Mouse (Mus musculus) heart, adult 2 months (tissue): ENCODE measurements around the gene Sppl2b. TPM values are rescaled to one million over a fixed set of nuclear protein-coding genes. Genes with fewer than 3 reads are reported as not detected.
A peak's percentile ranks its signal among the peaks of the same experiment; 100 is the strongest.

Experiments used
- DNase-seq, 2 experiments: peaks; one replicate each; pipeline ENCODE4 v3.0.0; 2021
- H3K27ac ChIP-seq: fragments of 200-600 bp; 2 replicates; pipeline ENCODE4 v1.8.1; 2022
- H3K27me3 ChIP-seq: fragments of 200-500 bp; 2 replicates; pipeline ENCODE4 v1.6.1; 2012; ENCODE audit warnings: mild to moderate bottlenecking, low read length, inconsistent platforms, mixed read lengths; ENCODE audit not compliant: control insufficient read depth, insufficient read depth
- H3K36me3 ChIP-seq: fragments of 200-500 bp; 2 replicates; pipeline ENCODE4 v1.6.1; 2012; ENCODE audit warnings: low read length, inconsistent platforms; ENCODE audit not compliant: control insufficient read depth, insufficient read depth
- H3K4me1 ChIP-seq: fragments of 200-500 bp; 2 replicates; pipeline ENCODE4 v1.6.1; 2011; ENCODE audit warnings: low read length; ENCODE audit not compliant: control insufficient read depth, insufficient read depth
- H3K4me3 ChIP-seq: fragments of 200-600 bp; 2 replicates; pipeline ENCODE4 v1.8.1; 2022
- H3K79me2 ChIP-seq: fragments of 200-500 bp; replicated peaks from 2 replicates; pipeline ENCODE4 v1.6.1; 2012; ENCODE audit warnings: mild to moderate bottlenecking, inconsistent platforms, low read length, moderate library complexity, mixed read lengths; ENCODE audit not compliant: control insufficient read depth, insufficient read depth
- H3K9ac ChIP-seq: fragments of 200-500 bp; 2 replicates; pipeline ENCODE4 v1.6.1; 2012; ENCODE audit warnings: low read depth, mild to moderate bottlenecking, control low read depth, inconsistent platforms, low read length, mixed read lengths
- CTCF ChIP-seq: fragments of 200-600 bp; IDR thresholded peaks from 2 replicates; pipeline ENCODE4 v1.8.1; 2022; ENCODE audit warnings: antibody characterized with exemption, mild to moderate bottlenecking, moderate library complexity
- EP300 ChIP-seq: fragments of 200-500 bp; IDR thresholded peaks from 2 replicates; pipeline ENCODE4 v1.6.1; 2011; ENCODE audit warnings: low read depth, low read length, control low read depth; ENCODE audit not compliant: insufficient read depth
- POLR2A ChIP-seq: fragments of 200-500 bp; IDR thresholded peaks from 2 replicates; pipeline ENCODE4 v1.6.1; 2011; ENCODE audit warnings: mild to moderate bottlenecking, low read depth, low read length, control low read depth; ENCODE audit not compliant: insufficient read depth
- WGBS: fragments of 180-500 bp; shearing (Covaris S2); methylation state at CpG from one replicate; pipeline ENCODE4 v1.1.7; 2018; 5-methylcytosine and 5-hydroxymethylcytosine counted together
- intact Hi-C: fragments of 180-260 bp; cut with DNase I; formaldehyde crosslinking; loops from one replicate; pipeline ENCODE4 v1.15.1; 2025
- polyA plus RNA-seq: library from polyadenylated mRNA; depleted of rRNA; stranded (reverse); fragments of >200 nt; gene quantifications from 2 replicates; pipeline ENCODE4 v1.2.3, GENCODE M21; 2012
- total RNA-seq, 2 experiments: library from RNA; stranded (reverse); gene quantifications; 2 replicates each; pipeline ENCODE4 v1.2.3; 2021

Sppl2b gene
- total and polyA plus RNA-seq, 3 experiments, result 15.4 to 51.4 (median 16.8) TPM

DNA sequence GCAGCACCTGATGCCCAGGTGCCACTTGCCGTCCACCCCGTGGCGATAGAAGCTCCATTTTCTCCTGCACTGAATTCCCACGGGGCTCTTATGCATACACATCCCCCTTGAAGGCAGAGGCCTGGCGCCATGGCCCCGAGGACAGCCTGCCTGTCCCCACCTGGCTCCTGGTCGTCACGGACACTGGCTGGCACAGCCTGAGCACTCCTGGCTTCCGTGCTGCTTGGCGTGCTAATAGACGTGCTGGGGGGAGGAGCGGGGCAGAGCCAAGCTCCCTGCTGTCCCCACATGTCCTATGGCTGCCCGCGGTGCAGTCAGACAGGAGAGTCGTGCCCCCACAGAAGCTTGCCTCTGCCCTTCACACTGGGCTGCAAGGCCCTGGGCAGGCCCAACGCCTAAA is 9.4 kb downstream of the Sppl2b start:
- Histone ChIP-seq H3K9ac (no peak overlapping the region), H3K4me3 (no peak overlapping the region), H3K27ac (no peak overlapping the region), H3K36me3 (no peaks in the 10 kb centered on the region), H3K27me3 (no peaks in the 10 kb centered on the region), H3K79me2 (no peaks in the 10 kb centered on the region; the same call in 1 of the 2 replicates), H3K4me1 (no peaks in the 10 kb centered on the region)
- DNase-seq, result peak in 1 of 2 experiments; percentile 46
- intact Hi-C loops, result no loop called here
- TF ChIP-seq CTCF (no peak), EP300 (no peak), POLR2A (no peak)
- WGBS, result 72% methylated on average over 16 of the region's 16 CpGs

DNA sequence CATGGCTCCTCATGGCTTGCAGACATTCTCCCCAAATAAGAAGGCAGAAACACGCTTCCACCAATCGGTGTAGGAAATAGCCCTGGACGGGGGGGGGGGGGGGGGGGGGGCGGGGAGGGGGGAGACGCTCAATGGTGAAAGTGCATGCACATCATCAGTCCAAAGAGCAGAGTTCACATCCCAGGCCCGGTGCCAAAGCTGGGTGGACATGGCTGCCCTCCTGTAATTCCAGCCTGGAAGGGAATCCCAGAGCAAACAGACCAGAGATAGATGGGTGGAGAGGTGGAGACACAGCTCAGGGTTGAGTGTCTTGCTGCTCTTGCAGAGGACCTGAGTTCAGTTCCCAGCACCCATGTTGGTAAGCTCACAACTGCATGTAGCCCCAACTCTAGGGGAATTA is 15.9 kb downstream of the Sppl2b start:
- Histone ChIP-seq H3K79me2 (no peaks in the 10 kb centered on the region), H3K9ac (no peak overlapping the region), H3K4me3 (no peak overlapping the region), H3K4me1 (no peaks in the 10 kb centered on the region), H3K27me3 (no peaks in the 10 kb centered on the region), H3K27ac (no peak overlapping the region), H3K36me3 (no peaks in the 10 kb centered on the region)
- intact Hi-C loops, result no loop called here
- no peak for TF ChIP-seq EP300
- TF ChIP-seq POLR2A, result no peak
- TF ChIP-seq CTCF, result no peak
- 66% methylated on average over 3 of the region's 6 CpGs for WGBS
- DNase-seq, result no peak

DNA sequence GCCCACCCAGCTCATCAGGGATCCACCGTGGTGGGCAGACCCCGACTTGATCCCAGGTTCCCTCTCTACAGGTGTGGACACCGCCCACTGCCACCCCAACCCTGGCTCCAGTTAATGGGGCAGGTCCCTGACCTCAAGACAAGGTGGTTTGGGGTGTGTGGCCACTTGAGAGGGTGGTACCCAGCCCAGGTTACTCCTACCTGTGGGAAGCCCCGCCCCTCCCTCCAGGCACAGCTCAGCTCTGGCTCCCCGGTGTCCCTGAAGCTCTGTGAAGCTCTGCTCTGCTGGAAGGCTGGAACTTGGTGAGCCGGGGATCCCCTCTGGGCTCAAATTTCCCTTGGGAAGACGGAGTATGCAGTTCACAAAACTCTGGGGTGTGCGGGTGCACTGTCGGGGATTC is 16.5 kb downstream of the Sppl2b start, which contains the start of gene Tmprss9:
Gene Tmprss9, plus strand, starts transcription at position 268 of the 400 bp plus-strand sequence.
- no peak within 1 kb of the TSS for H3K4me3 ChIP-seq
- intact Hi-C loops, result no loop called here
- no peaks in the 10 kb centered on the region for H3K27me3 ChIP-seq
- H3K36me3 ChIP-seq, result no peaks in the 10 kb centered on the region
- H3K27ac ChIP-seq, result no peak within 1 kb of the TSS
- H3K9ac ChIP-seq, result no peak within 1 kb of the TSS
- H3K79me2 ChIP-seq, result no peaks in the 10 kb centered on the region
- H3K4me1 ChIP-seq, result no peaks in the 10 kb centered on the region
- 30% methylated on average over 9 of the region's 9 CpGs for WGBS
- TF ChIP-seq EP300, result no peak
- TF ChIP-seq POLR2A, result no peak
- TF ChIP-seq CTCF, result no peak
- DNase-seq, result no peak

DNA sequence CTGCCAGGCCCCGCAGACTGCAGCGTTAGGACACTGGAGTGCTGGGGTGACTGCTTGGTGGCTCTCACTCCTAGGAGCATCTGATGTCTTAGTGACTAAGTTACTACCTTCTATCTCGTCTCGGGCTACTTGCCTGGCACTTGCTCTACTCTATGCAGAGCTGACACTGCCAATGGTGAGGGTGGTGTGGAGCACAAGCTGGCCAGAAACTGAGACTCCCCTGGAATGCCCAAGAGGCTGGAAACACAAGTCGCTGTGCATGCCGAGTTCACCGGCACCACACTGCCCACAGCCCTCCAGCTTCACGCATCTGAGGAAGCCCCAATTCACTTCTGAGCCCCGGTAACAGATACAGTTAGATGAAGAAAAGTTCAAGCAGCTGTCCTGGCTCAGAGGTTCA is 19.0 kb downstream of the Sppl2b start:
- Histone ChIP-seq H3K9ac (no peak overlapping the region), H3K36me3 (no peaks in the 10 kb centered on the region), H3K27ac (no peak overlapping the region), H3K27me3 (no peaks in the 10 kb centered on the region), H3K79me2 (no peaks in the 10 kb centered on the region), H3K4me3 (no peak overlapping the region), H3K4me1 (no peaks in the 10 kb centered on the region)
- TF ChIP-seq POLR2A, result no peak
- TF ChIP-seq CTCF, result no peak
- no peak for TF ChIP-seq EP300
- intact Hi-C loops, result no loop called here
- WGBS, result 79% methylated on average over 9 of the region's 9 CpGs
- DNase-seq, result no peak

DNA sequence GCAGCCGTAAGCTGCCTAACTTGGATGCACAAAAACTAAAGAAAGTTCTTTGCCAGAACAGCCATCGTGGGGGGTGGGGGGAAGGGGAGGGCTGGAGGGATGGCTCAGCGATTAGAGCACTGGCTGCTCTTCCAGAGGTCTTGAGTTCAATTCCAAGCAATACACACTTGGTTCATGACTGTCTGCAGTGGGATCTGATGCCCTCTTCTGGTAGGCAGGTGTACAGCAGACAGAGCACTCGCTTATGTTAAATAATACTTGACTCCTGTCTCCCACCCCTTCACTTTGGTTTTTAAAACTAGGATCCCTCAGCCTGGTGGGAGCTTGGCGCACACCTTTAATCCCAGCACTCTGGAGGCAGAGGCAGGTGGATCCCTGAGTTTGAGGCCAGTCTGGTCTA is 21.0 kb downstream of the Sppl2b start:
- intact Hi-C loops, result loop anchor here (1.0 kb wide), 1 partner anchor 54 kb away; no protein-coding TSS in a partner anchor

DNA sequence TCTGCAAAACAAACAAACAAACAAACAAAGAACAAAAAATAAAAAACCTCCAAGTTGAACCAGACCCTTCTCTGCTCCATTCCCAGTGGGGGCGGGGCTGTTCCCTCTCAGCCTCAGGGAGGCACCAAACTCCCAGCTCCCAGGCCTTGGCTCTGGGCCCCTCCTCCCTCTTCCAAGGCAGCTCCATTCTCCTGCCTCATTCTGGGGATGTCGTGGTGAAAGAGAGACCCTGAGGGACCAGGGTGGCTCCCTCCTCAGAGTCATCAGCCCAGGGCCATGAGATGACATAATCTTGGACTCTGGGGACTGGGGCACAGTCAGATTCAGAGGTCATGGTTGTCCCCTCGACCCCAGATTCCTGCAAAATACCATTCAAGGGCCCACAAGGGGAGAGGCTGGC is 21.5 kb downstream of the Sppl2b start:
- WGBS, result 16% methylated on average over 3 of the region's 3 CpGs
- H3K9ac ChIP-seq, result no peak overlapping the region

More for the DNA sequence above, 21.0 kb downstream of the Sppl2b start:
- Histone ChIP-seq H3K4me1 (no peaks in the 10 kb centered on the region), H3K27ac (no peak overlapping the region), H3K9ac (no peak overlapping the region), H3K36me3 (no peaks in the 10 kb centered on the region), H3K79me2 (no peaks in the 10 kb centered on the region), H3K4me3 (no peak overlapping the region), H3K27me3 (no peaks in the 10 kb centered on the region)
- peak; percentile 92 for TF ChIP-seq CTCF
- 0 out of 2 replicates have a peak, but pooled peaks have one; percentile 62 for TF ChIP-seq EP300
- TF ChIP-seq POLR2A, result no peak
- 26% methylated on average over 5 of the region's 5 CpGs for WGBS
- peak; percentile 46 to 63 for DNase-seq

More for the DNA sequence above, 21.5 kb downstream of the Sppl2b start:
- no peaks in the 10 kb centered on the region for H3K27me3 ChIP-seq
- H3K79me2 ChIP-seq, result no peaks in the 10 kb centered on the region
- H3K36me3 ChIP-seq, result no peaks in the 10 kb centered on the region
- H3K27ac ChIP-seq, result no peak overlapping the region
- no peak for TF ChIP-seq POLR2A
- no peak for TF ChIP-seq CTCF
- TF ChIP-seq EP300, result no peak
- H3K4me3 ChIP-seq, result no peak overlapping the region
- no peak for DNase-seq
- intact Hi-C loops, result loop anchor here (1.0 kb wide), 1 partner anchor 54 kb away; no protein-coding TSS in a partner anchor
- no peaks in the 10 kb centered on the region for H3K4me1 ChIP-seq
